Mouse (Mus musculus): ENCODE results near the gene Eif6.

Eif6 gene

GRCm38 (mm10) chr2:155826630-155827424 is at the start of gene Eif6:
Eif6 (minus strand) TSS chr2:155826925.
- DNase-seq (ENCODE audit: low read depth, low spot score): peak; percentile 91

- DNase-seq (ENCODE audit: low read depth, low spot score): no peak
Measured at GRCm38 (mm10) chr2:155873636-155874035, 46.9 kb upstream of the Eif6 start.

- DNase-seq (ENCODE audit: low read depth, low spot score): no peak
Measured at GRCm38 (mm10) chr2:155872930-155873507, 46.3 kb upstream of the Eif6 start.

GRCm38 (mm10) chr2:155872486-155872885 is 45.8 kb upstream of the Eif6 start:
- no peak for DNase-seq (ENCODE audit: low read depth, low spot score)

- DNase-seq (ENCODE audit: low read depth, low spot score): no peak
Measured at GRCm38 (mm10) chr2:155869772-155870171, 43.0 kb upstream of the Eif6 start.

- no peak for DNase-seq (ENCODE audit: low read depth, low spot score)
Measured at GRCm38 (mm10) chr2:155868320-155868719, 41.6 kb upstream of the Eif6 start.

GRCm38 (mm10) chr2:155863301-155863867 is 36.7 kb upstream of the Eif6 start:
- no peak for DNase-seq (ENCODE audit: low read depth, low spot score)

GRCm38 (mm10) chr2:155862573-155863300 is 36.0 kb upstream of the Eif6 start:
- DNase-seq (ENCODE audit: low read depth, low spot score): no peak

GRCm38 (mm10) chr2:155861581-155861980 is 34.9 kb upstream of the Eif6 start:
- no peak for DNase-seq (ENCODE audit: low read depth, low spot score)

GRCm38 (mm10) chr2:155860102-155860501 is 33.4 kb upstream of the Eif6 start:
- no peak for DNase-seq (ENCODE audit: low read depth, low spot score)

GRCm38 (mm10) chr2:155852536-155852935 is 25.8 kb upstream of the Eif6 start:
- no peak for DNase-seq (ENCODE audit: low read depth, low spot score)

GRCm38 (mm10) chr2:155850120-155850519 is 23.4 kb upstream of the Eif6 start:
- no peak for DNase-seq (ENCODE audit: low read depth, low spot score)

GRCm38 (mm10) chr2:155849464-155849863 is 22.7 kb upstream of the Eif6 start:
- no peak for DNase-seq (ENCODE audit: low read depth, low spot score)

GRCm38 (mm10) chr2:155848291-155848690 is 21.6 kb upstream of the Eif6 start:
- DNase-seq (ENCODE audit: low read depth, low spot score): peak; percentile 81

- DNase-seq (ENCODE audit: low read depth, low spot score): no peak
Measured at GRCm38 (mm10) chr2:155846930-155847329, 20.2 kb upstream of the Eif6 start.

GRCm38 (mm10) chr2:155838961-155839360 is 12.2 kb upstream of the Eif6 start:
- DNase-seq (ENCODE audit: low read depth, low spot score): no peak

GRCm38 (mm10) chr2:155837961-155838360 is 11.2 kb upstream of the Eif6 start:
- no peak for DNase-seq (ENCODE audit: low read depth, low spot score)

GRCm38 (mm10) chr2:155834732-155835131 is 8.0 kb upstream of the Eif6 start, which contains the start of gene Fam83c:
Fam83c (minus strand) TSS chr2:155834854.
- DNase-seq (ENCODE audit: low read depth, low spot score): no peak

- DNase-seq (ENCODE audit: low read depth, low spot score): peak; percentile 33
Measured at GRCm38 (mm10) chr2:155832087-155832486, 5.4 kb upstream of the Eif6 start.

- peak; percentile 64 for DNase-seq (ENCODE audit: low read depth, low spot score)
Measured at GRCm38 (mm10) chr2:155831302-155831701, 4.6 kb upstream of the Eif6 start.

- DNase-seq (ENCODE audit: low read depth, low spot score): no peak
Measured at GRCm38 (mm10) chr2:155830841-155831240, 4.1 kb upstream of the Eif6 start.

Measured in A20 (cell line).